Mouse (Mus musculus): ENCODE data around the gene Cnot8.

Cnot8 gene

GRCm38 (mm10) chr11:58104351-58104791 is 418 bp downstream of the Cnot8 start:
- peak; percentile 31 for DNase-seq (ENCODE audit: low spot score)

GRCm38 (mm10) chr11:58107009-58107408 is 3.1 kb downstream of the Cnot8 start:
- DNase-seq (ENCODE audit: low spot score), result no peak

- DNase-seq (ENCODE audit: low spot score), result no peak
Measured at GRCm38 (mm10) chr11:58107664-58108337, 3.8 kb downstream of the Cnot8 start.

- no peak for DNase-seq (ENCODE audit: low spot score)
Measured at GRCm38 (mm10) chr11:58116560-58116959, 12.6 kb downstream of the Cnot8 start.

- DNase-seq (ENCODE audit: low spot score), result no peak
Measured at GRCm38 (mm10) chr11:58117044-58117652, 13.2 kb downstream of the Cnot8 start.

- no peak for DNase-seq (ENCODE audit: low spot score)
Measured at GRCm38 (mm10) chr11:58120655-58121054, 16.7 kb downstream of the Cnot8 start.

GRCm38 (mm10) chr11:58121351-58121750 is 17.4 kb downstream of the Cnot8 start:
- no peak for DNase-seq (ENCODE audit: low spot score)

- DNase-seq (ENCODE audit: low spot score), result no peak
Measured at GRCm38 (mm10) chr11:58123711-58124110, 19.8 kb downstream of the Cnot8 start.

- no peak for DNase-seq (ENCODE audit: low spot score)
Measured at GRCm38 (mm10) chr11:58125021-58125420, 21.1 kb downstream of the Cnot8 start.

- DNase-seq (ENCODE audit: low spot score), result no peak
Measured at GRCm38 (mm10) chr11:58126397-58127160, 22.6 kb downstream of the Cnot8 start.

- DNase-seq (ENCODE audit: low spot score), result no peak
Measured at GRCm38 (mm10) chr11:58127544-58127943, 23.6 kb downstream of the Cnot8 start.

- DNase-seq (ENCODE audit: low spot score), result no peak
Measured at GRCm38 (mm10) chr11:58129302-58129843, 25.4 kb downstream of the Cnot8 start.

- no peak for DNase-seq (ENCODE audit: low spot score)
Measured at GRCm38 (mm10) chr11:58132026-58132425, 28.1 kb downstream of the Cnot8 start.

GRCm38 (mm10) chr11:58134869-58135268 is 30.9 kb downstream of the Cnot8 start:
- DNase-seq (ENCODE audit: low spot score), result no peak

GRCm38 (mm10) chr11:58135296-58135695 is 31.3 kb downstream of the Cnot8 start:
- DNase-seq (ENCODE audit: low spot score), result no peak

- no peak for DNase-seq (ENCODE audit: low spot score)
Measured at GRCm38 (mm10) chr11:58136677-58137076, 32.7 kb downstream of the Cnot8 start.

GRCm38 (mm10) chr11:58138821-58139220 is 34.9 kb downstream of the Cnot8 start:
- DNase-seq (ENCODE audit: low spot score), result no peak

- DNase-seq (ENCODE audit: low spot score), result no peak
Measured at GRCm38 (mm10) chr11:58139466-58139865, 35.5 kb downstream of the Cnot8 start.

- DNase-seq (ENCODE audit: low spot score), result peak; percentile 36
Measured at GRCm38 (mm10) chr11:58143704-58144426, 39.9 kb downstream of the Cnot8 start.

- DNase-seq (ENCODE audit: low spot score), result no peak
Measured at GRCm38 (mm10) chr11:58146241-58146640, 42.3 kb downstream of the Cnot8 start.

GRCm38 (mm10) chr11:58155458-58155857 is 51.5 kb downstream of the Cnot8 start:
- no peak for DNase-seq (ENCODE audit: low spot score)

GRCm38 (mm10) chr11:58156871-58157270 is 52.9 kb downstream of the Cnot8 start:
- no peak for DNase-seq (ENCODE audit: low spot score)

Measured in layer of hippocampus, adult 9-10 months (tissue).